Mouse (Mus musculus) liver, embryonic 12.5 days (tissue): Measurements from ENCODE around the gene Usp43. TPM values are rescaled to one million over a fixed set of nuclear protein-coding genes. Genes with fewer than 3 reads are reported as not detected.

Experiments
- ATAC-seq: fragments of 200-750 bp; cut with Nextera tagmentation; 2 replicates; pipeline ENCODE4 v1.8.0; 2017; ENCODE audit warnings: moderate number of reproducible peaks, mild to moderate bottlenecking, moderate library complexity
- H3K27ac ChIP-seq: fragments of 300-500 bp; sonication (generic); 2 replicates; pipeline ENCODE4 v1.5.1; 2016; ENCODE audit warnings: mild to moderate bottlenecking
- H3K27me3 ChIP-seq: fragments of 300-500 bp; sonication (generic); replicated peaks from 2 replicates; pipeline ENCODE4 v1.6.1; 2016; ENCODE audit warnings: mild to moderate bottlenecking, moderate library complexity
- H3K36me3 ChIP-seq: fragments of 300-500 bp; sonication (generic); 2 replicates; pipeline ENCODE4 v1.6.1; 2016; ENCODE audit warnings: mild to moderate bottlenecking, moderate library complexity
- H3K4me1 ChIP-seq: fragments of 300-500 bp; sonication (generic); 2 replicates; pipeline ENCODE4 v1.6.1; 2016
- H3K4me2 ChIP-seq: fragments of 300-500 bp; sonication (generic); 2 replicates; pipeline ENCODE4 v1.6.1; 2016; ENCODE audit warnings: mild to moderate bottlenecking, moderate library complexity
- H3K4me3 ChIP-seq: fragments of 300-500 bp; sonication (generic); 2 replicates; pipeline ENCODE4 v1.5.1; 2016; ENCODE audit warnings: mild to moderate bottlenecking, moderate library complexity
- H3K9ac ChIP-seq: fragments of 300-500 bp; sonication (generic); 2 replicates; pipeline ENCODE4 v1.6.1; 2016; ENCODE audit warnings: mild to moderate bottlenecking, moderate library complexity
- H3K9me3 ChIP-seq: fragments of 300-500 bp; sonication (generic); replicated peaks from 2 replicates; pipeline ENCODE4 v1.6.1; 2016; ENCODE audit warnings: mild to moderate bottlenecking, moderate library complexity
- WGBS: fragments of 180-500 bp; shearing (Covaris S2); methylation state at CpG from one replicate; pipeline ENCODE4 v1.1.7; 2016; ENCODE audit not compliant: insufficient replicate concordance; 5-methylcytosine and 5-hydroxymethylcytosine counted together
- polyA plus RNA-seq: library from polyadenylated mRNA; unstranded; fragments of >200 nt; fragmentation: Nextera tagmentation; extraction: Ambion mirVana; gene quantifications from 2 replicates; pipeline ENCODE4 v1.2.1, GENCODE M21; 2016

Usp43 gene
- polyA plus RNA-seq, 1 experiment from 2014 or later, result 0.11 TPM

DNA sequence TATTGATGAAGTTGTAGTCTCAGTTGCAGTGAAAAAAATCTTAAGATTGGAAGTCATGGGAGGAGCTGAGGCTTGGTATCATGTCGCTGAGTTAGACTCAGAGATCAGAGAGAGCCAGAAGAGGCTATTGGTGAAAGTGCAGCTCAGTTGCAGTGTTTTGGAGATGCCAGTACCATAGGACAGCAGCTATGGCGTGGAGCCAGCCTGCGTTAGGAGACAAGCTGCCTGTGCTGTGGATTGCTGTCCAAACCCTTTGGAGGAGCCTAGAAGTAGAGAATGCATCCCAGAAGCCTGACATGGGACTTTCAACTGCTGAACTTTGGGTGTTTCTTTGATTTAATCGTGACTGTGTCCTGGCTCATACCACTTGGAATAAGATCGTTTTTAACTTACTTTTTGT lies 90.1 kb downstream of the Usp43 start:
- no peaks in the 10 kb centered on the region for H3K9me3 ChIP-seq
- no peak overlapping the region for H3K27ac ChIP-seq
- no peaks in the 10 kb centered on the region for H3K4me1 ChIP-seq
- H3K4me3 ChIP-seq, result no peak overlapping the region
- H3K4me2 ChIP-seq, result no peak overlapping the region
- no peak for ATAC-seq
- 56% methylated on average over 5 of the region's 5 CpGs for WGBS
- H3K27me3 ChIP-seq, result no peaks in the 10 kb centered on the region
- H3K36me3 ChIP-seq, result no peaks in the 10 kb centered on the region
- no peak overlapping the region for H3K9ac ChIP-seq

DNA sequence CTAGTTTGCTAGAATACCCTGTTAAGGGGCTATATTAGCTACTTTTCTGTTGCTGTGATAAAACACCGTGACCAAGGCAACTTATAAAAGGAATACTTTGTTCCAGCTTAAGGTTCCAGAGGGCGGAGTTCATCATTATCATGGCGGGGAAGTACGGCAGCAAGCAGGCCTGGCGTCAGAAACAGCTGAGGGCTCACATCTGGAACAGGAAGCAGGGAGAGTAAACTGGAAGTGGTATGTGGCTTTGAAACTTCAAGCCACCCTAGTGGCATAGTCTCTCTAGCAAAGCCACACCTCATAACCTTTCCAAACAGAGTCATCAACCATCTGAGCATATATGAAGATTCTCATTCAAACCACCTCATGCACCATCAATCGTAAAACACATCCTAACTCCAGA lies 92.4 kb downstream of the Usp43 start:
- no peaks in the 10 kb centered on the region for H3K27me3 ChIP-seq
- no peak for ATAC-seq
- no peak overlapping the region for H3K4me2 ChIP-seq
- no peaks in the 10 kb centered on the region for H3K36me3 ChIP-seq
- no peak overlapping the region for H3K4me3 ChIP-seq
- WGBS, result 48% methylated on average over 6 of the region's 6 CpGs
- no peak overlapping the region for H3K9ac ChIP-seq
- no peak overlapping the region for H3K27ac ChIP-seq
- no peaks in the 10 kb centered on the region for H3K9me3 ChIP-seq
- no peaks in the 10 kb centered on the region for H3K4me1 ChIP-seq

GRCm38 (mm10) chr11:67828360-67829059 lies 93.4 kb downstream of the Usp43 start:
- Histone ChIP-seq H3K36me3 (no peaks in the 10 kb centered on the region), H3K9ac (no peak overlapping the region), H3K4me3 (no peak overlapping the region), H3K4me1 (no peaks in the 10 kb centered on the region), H3K4me2 (no peak overlapping the region), H3K27me3 (no peaks in the 10 kb centered on the region), H3K9me3 (no peaks in the 10 kb centered on the region), H3K27ac (no peak overlapping the region)
- ATAC-seq, result no peak
- 49% methylated on average over 12 of the region's 12 CpGs for WGBS

- no peak overlapping the region for H3K27ac ChIP-seq
- H3K9me3 ChIP-seq, result no peaks in the 10 kb centered on the region
- H3K27me3 ChIP-seq, result no peaks in the 10 kb centered on the region
- no peak overlapping the region for H3K4me3 ChIP-seq
- ATAC-seq, result no peak
- no peak overlapping the region for H3K4me2 ChIP-seq
- H3K4me1 ChIP-seq, result no peaks in the 10 kb centered on the region
- 71% methylated on average over 6 of the region's 6 CpGs for WGBS
- H3K36me3 ChIP-seq, result no peaks in the 10 kb centered on the region
- H3K9ac ChIP-seq, result no peak overlapping the region
Observed at GRCm38 (mm10) chr11:67821560-67821959, 100.4 kb downstream of the Usp43 start.

DNA sequence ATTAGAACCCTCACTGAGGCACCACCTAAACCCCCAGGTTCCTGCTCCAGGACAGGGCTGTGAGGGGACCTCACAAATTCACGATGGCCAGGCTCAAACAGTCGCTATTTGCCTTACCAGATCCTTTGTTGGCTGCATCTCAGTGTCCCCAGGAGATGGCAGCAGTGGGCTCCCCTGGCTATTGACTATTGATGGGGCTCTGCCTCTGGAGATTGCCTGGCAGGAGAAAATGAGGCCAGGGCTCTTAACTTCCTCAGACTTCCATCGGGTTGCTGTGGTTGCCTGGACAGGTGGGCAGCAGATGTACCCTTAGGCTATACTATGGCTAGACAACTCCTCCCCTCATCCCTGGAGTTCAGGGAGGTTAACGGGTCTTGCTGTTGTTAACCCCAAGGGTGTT lies 101.7 kb downstream of the Usp43 start:
- Histone ChIP-seq H3K36me3 (no peaks in the 10 kb centered on the region), H3K9me3 (no peaks in the 10 kb centered on the region), H3K4me1 (no peaks in the 10 kb centered on the region), H3K4me3 (no peak overlapping the region), H3K9ac (no peak overlapping the region), H3K4me2 (no peak overlapping the region), H3K27ac (no peak overlapping the region), H3K27me3 (no peaks in the 10 kb centered on the region)
- WGBS, result 22% methylated on average over 4 of the region's 4 CpGs
- no peak for ATAC-seq

- H3K9ac ChIP-seq, result no peak overlapping the region
- H3K4me1 ChIP-seq, result no peaks in the 10 kb centered on the region
- H3K4me2 ChIP-seq, result 0 out of 2 replicates have a peak overlapping the region, but pooled peaks have one; percentile 8
- no peak overlapping the region for H3K27ac ChIP-seq
- no peaks in the 10 kb centered on the region for H3K36me3 ChIP-seq
- no peak overlapping the region for H3K4me3 ChIP-seq
- no peak for ATAC-seq
- no peaks in the 10 kb centered on the region for H3K27me3 ChIP-seq
- H3K9me3 ChIP-seq, result no peaks in the 10 kb centered on the region
- 22% methylated on average over 5 of the region's 5 CpGs for WGBS
Observed at GRCm38 (mm10) chr11:67819604-67820003, 102.3 kb downstream of the Usp43 start.

- Histone ChIP-seq H3K4me2 (no peak overlapping the region), H3K27me3 (no peaks in the 10 kb centered on the region), H3K4me1 (no peaks in the 10 kb centered on the region), H3K9me3 (no peaks in the 10 kb centered on the region), H3K9ac (no peak overlapping the region), H3K36me3 (no peaks in the 10 kb centered on the region), H3K27ac (no peak overlapping the region), H3K4me3 (no peak overlapping the region)
- no peak for ATAC-seq
- WGBS, result 52% methylated on average over 6 of the region's 6 CpGs
Observed at GRCm38 (mm10) chr11:67811535-67811934, 110.4 kb downstream of the Usp43 start.

DNA sequence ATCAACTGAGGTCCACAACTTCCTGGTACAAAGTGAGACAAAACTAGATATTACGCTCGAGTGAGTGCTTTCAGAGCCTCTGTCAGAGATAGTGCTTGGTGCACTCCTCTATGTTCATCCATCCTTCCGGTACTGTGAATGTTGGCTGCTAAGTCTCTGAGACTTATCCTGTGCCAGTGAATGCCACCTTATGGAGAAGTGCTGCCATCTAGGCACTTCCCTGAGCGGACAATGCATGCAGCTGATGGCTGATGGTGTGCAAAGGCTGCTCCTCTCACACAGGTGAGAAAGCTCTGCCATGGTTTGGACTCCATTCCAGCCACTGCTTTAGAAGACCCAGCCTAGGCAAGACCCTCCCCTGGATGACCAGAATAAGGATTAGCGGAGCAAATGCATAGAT lies 113.9 kb downstream of the Usp43 start:
- no peaks in the 10 kb centered on the region for H3K27me3 ChIP-seq
- H3K36me3 ChIP-seq, result no peaks in the 10 kb centered on the region
- no peaks in the 10 kb centered on the region for H3K9me3 ChIP-seq
- H3K9ac ChIP-seq, result no peak overlapping the region
- no peak overlapping the region for H3K4me3 ChIP-seq
- 59% methylated on average over 5 of the region's 5 CpGs for WGBS
- no peak overlapping the region for H3K27ac ChIP-seq
- H3K4me1 ChIP-seq, result no peaks in the 10 kb centered on the region
- no peak overlapping the region for H3K4me2 ChIP-seq
- ATAC-seq, result no peak

DNA sequence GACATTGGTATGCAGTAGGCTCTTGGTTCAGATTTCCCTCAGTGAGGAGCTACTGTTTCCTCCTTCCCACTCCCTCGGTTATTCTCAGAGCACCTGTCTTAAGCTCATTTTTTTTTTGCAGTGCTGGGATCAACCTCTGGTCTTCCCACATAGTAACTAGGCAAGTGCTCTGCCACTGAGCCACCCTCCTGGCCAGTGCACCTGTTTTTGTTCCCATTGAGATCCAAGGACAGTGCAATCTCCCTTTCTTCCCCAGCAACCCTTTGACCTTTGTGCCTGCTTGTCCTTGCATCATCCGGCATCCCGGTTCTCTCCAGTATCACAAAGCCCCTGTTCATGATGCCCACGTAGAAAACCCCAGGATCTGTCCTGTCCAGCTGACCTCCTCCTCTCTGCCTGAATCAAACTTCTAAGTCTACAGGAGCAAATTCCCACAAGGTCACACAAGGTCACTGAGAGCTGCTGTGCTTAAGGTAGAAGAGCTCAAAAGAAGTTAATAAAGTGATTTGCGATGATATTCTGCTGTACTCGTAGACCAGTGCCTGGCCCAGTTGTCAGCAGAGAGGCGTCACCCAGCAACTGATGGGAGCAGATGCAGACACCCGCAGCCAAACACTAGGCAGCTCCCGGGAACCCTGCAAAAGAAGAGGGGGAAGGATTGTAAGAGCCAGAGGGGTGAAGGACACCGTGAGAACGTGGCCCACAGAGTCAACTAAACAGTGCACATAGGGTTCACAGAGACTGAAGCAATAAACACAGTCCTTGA lies 114.9 kb downstream of the Usp43 start:
- Histone ChIP-seq H3K9me3 (no peaks in the 10 kb centered on the region), H3K4me3 (no peak overlapping the region), H3K27me3 (no peaks in the 10 kb centered on the region), H3K36me3 (no peaks in the 10 kb centered on the region), H3K4me1 (no peaks in the 10 kb centered on the region), H3K27ac (no peak overlapping the region), H3K4me2 (no peak overlapping the region), H3K9ac (no peak overlapping the region)
- no peak for ATAC-seq
- 68% methylated on average over 11 of the region's 11 CpGs for WGBS

- no peaks in the 10 kb centered on the region for H3K27me3 ChIP-seq
Observed at GRCm38 (mm10) chr11:67805538-67805937, 116.4 kb downstream of the Usp43 start.

More at GRCm38 (mm10) chr11:67805538-67805937, 116.4 kb downstream of the Usp43 start:
- Histone ChIP-seq H3K9me3 (no peaks in the 10 kb centered on the region), H3K9ac (no peak overlapping the region), H3K36me3 (no peaks in the 10 kb centered on the region), H3K4me1 (no peaks in the 10 kb centered on the region), H3K27ac (no peak overlapping the region), H3K4me3 (no peak overlapping the region), H3K4me2 (no peak overlapping the region)
- WGBS, result 73% methylated on average over 1 of the region's 1 CpGs
- ATAC-seq, result no peak
